Comparison of ENCODE assay signal across 8 mouse cellular contexts in the genomic region with DNA sequence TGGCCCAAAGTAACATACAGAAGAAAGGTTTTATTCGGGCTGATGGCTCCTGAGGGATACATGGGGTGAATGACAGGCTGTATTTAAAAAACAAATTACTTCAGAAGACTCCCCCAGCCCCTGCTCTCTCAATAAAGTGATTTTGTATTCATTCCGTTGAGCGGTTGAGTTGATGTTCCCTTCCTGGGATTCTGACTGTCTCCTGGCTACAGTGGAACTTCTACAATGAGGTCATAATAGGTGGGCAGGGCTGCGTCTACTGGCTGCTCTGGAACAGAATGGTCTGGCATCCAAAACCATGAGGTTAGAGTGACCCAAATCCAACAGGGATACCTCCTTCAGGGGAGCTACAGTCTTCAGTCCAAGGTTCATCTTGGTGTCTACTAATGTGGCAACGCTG. TPM values are rescaled to one million over a fixed set of nuclear protein-coding genes. Genes with fewer than 3 reads are reported as not detected.
DNase-seq lines count a peak whose midpoint lies in the region; ATAC-seq lines count a peak whose summit lies in the region.

Gene Med10, plus strand, starts transcription at position 301 of the 400 bp plus-strand sequence.

- WGBS in neural tube, embryonic 11.5 days, result 81% methylated on average over 5 of the region's 5 CpGs
- WGBS in embryonic facial prominence, embryonic 12.5 days, result 80% methylated on average over 5 of the region's 5 CpGs
- WGBS in limb, embryonic 12.5 days, result 87% methylated on average over 5 of the region's 5 CpGs

- no peaks in the 10 kb centered on the region for H3K4me1 ChIP-seq in neural tube, embryonic 11.5 days (ENCODE audit: control insufficient read depth, insufficient read depth, low read length)
- H3K4me1 ChIP-seq in embryonic facial prominence, embryonic 12.5 days, result no peaks in the 10 kb centered on the region
- H3K4me1 ChIP-seq in limb, embryonic 12.5 days (replicated peaks), result no peaks in the 10 kb centered on the region

- intact Hi-C loops in heart, postnatal 25 days (cut with DNase I), result no loop called here

- no peak within 1 kb of the TSS for H3K4me3 ChIP-seq in neural tube, embryonic 11.5 days (ENCODE audit: low read depth, low read length)
- H3K4me3 ChIP-seq in embryonic facial prominence, embryonic 12.5 days, result no peak within 1 kb of the TSS
- H3K4me3 ChIP-seq in limb, embryonic 12.5 days (replicated peaks), result no peak within 1 kb of the TSS

- no peak within 1 kb of the TSS for H3K9ac ChIP-seq in neural tube, embryonic 11.5 days (ENCODE audit: low read length)
- no peak within 1 kb of the TSS for H3K9ac ChIP-seq in embryonic facial prominence, embryonic 12.5 days
- H3K9ac ChIP-seq in limb, embryonic 12.5 days (replicated peaks), result no peak within 1 kb of the TSS

- no peaks in the 10 kb centered on the region for H3K27me3 ChIP-seq in neural tube, embryonic 11.5 days (ENCODE audit: control insufficient read depth, insufficient read depth, low read length)
- H3K27me3 ChIP-seq in embryonic facial prominence, embryonic 12.5 days, result no peaks in the 10 kb centered on the region
- H3K27me3 ChIP-seq in limb, embryonic 12.5 days, result no peaks in the 10 kb centered on the region

- no peak within 1 kb of the TSS for H3K27ac ChIP-seq in neural tube, embryonic 11.5 days (ENCODE audit: low read depth, low read length)
- no peak within 1 kb of the TSS for H3K27ac ChIP-seq in embryonic facial prominence, embryonic 12.5 days
- H3K27ac ChIP-seq in limb, embryonic 12.5 days, result no peak within 1 kb of the TSS

- DNase-seq in neural tube, embryonic 11.5 days (ENCODE audit: low spot score), result no peak
- DNase-seq in neural tube, embryonic 10.5 days (ENCODE audit: extremely low spot score, low spot score), result no peak
- no peak for DNase-seq in heart, postnatal 25 days (ENCODE audit: low spot score)
- no peak for DNase-seq in Muller cell, postnatal 12 days (ENCODE audit: inconsistent ontology term)
- no peak for DNase-seq in thymus, postnatal 10 days (ENCODE audit: low spot score in 2 of 2)

- no peak for ATAC-seq in neural tube, embryonic 11.5 days (ENCODE audit: insufficient read depth, low FRiP score, low TSS enrichment)
- ATAC-seq in embryonic facial prominence, embryonic 12.5 days (ENCODE audit: insufficient number of reproducible peaks, insufficient read depth, low FRiP score, low TSS enrichment), result no peak
- ATAC-seq in limb, embryonic 12.5 days (ENCODE audit: insufficient number of reproducible peaks, insufficient read depth, low FRiP score, low TSS enrichment, low read depth), result no peak
- no peak for ATAC-seq in neutrophil, adult 5-6 weeks (ENCODE audit: extremely low read depth, insufficient number of reproducible peaks, low FRiP score, poor library complexity, severe bottlenecking)

- no peaks in the 10 kb centered on the region for H3K9me3 ChIP-seq in neural tube, embryonic 11.5 days (ENCODE audit: control insufficient read depth, low read length)
- H3K9me3 ChIP-seq in embryonic facial prominence, embryonic 12.5 days, result no peaks in the 10 kb centered on the region
- H3K9me3 ChIP-seq in limb, embryonic 12.5 days, result no peaks in the 10 kb centered on the region

- H3K4me2 ChIP-seq in neural tube, embryonic 11.5 days (ENCODE audit: low read depth), result no peak within 1 kb of the TSS
- H3K4me2 ChIP-seq in embryonic facial prominence, embryonic 12.5 days (replicated peaks), result no peak within 1 kb of the TSS
- H3K4me2 ChIP-seq in limb, embryonic 12.5 days, result no peak within 1 kb of the TSS

- no peaks in the 10 kb centered on the region for H3K36me3 ChIP-seq in neural tube, embryonic 11.5 days (ENCODE audit: control insufficient read depth, insufficient read depth, low read length)
- H3K36me3 ChIP-seq in embryonic facial prominence, embryonic 12.5 days, result no peaks in the 10 kb centered on the region
- H3K36me3 ChIP-seq in limb, embryonic 12.5 days, result no peaks in the 10 kb centered on the region

RNA-seq across cellular contexts. Expression of gene Med10, which starts in this region (rescaled TPM):
- polyA plus RNA-seq in neural tube, embryonic 11.5 days (2014; fragmentation: Nextera tagmentation; extraction: Ambion mirVana), result 188 and 195 TPM in 2 replicates
- 155 and 167 TPM in 2 replicates for polyA plus RNA-seq in embryonic facial prominence, embryonic 12.5 days (2016; fragmentation: Nextera tagmentation; extraction: Ambion mirVana)
- total RNA-seq in heart, postnatal 25 days (2021), result 10 to 100 TPM; 21.3 to 22.1 TPM
- polyA plus RNA-seq in limb, embryonic 12.5 days (2016; fragmentation: Nextera tagmentation; extraction: Ambion mirVana), result 159 and 168 TPM in 2 replicates
- total RNA-seq in neutrophil, adult 5-6 weeks (2017), result 46.2 and 64.7 TPM in 2 replicates
